8 mouse cellular contexts compared by ENCODE assay signal in genomic region chr13:74807446-74808151, GRCm38 (mm10). TPM values are rescaled to one million over a fixed set of nuclear protein-coding genes. Genes with fewer than 3 reads are reported as not detected.
DNase-seq lines count a peak whose midpoint lies in the region; ATAC-seq and TF ChIP-seq lines count a peak whose summit lies in the region.

No protein-coding gene starts in this region.

- TF ChIP-seq CTCF in C2C12 (IDR thresholded peaks at IDR 0.05; ENCODE audit: control insufficient read depth, insufficient read depth, insufficient read length): no peak

- H3K4me1 ChIP-seq in intestine, embryonic 14.5 days (replicated peaks; ENCODE audit: control insufficient read depth, insufficient read depth, low read length): 0 out of 2 replicates have a peak, but pooled peaks cover 3% of the 10 kb centered on the region
- H3K4me1 ChIP-seq in liver, embryonic 16.5 days (ENCODE audit: control insufficient read depth, low read depth, low read length): peaks cover 8% of the 10 kb centered on the region

- no peaks in the 10 kb centered on the region for H3K36me3 ChIP-seq in C2C12 (ENCODE audit: control insufficient read depth, insufficient read depth)
- H3K36me3 ChIP-seq in intestine, embryonic 14.5 days (ENCODE audit: control insufficient read depth, insufficient read depth, low read length): no peaks in the 10 kb centered on the region
- no peaks in the 10 kb centered on the region for H3K36me3 ChIP-seq in liver, embryonic 16.5 days (ENCODE audit: control insufficient read depth, insufficient read depth)

- intact Hi-C loops in gastrocnemius, postnatal 36 days (cut with DNase I): loop anchor here (5.0 kb wide), 1 partner anchor 170 kb away; the partner anchor contains the start of gene Erap1

- H3K4me2 ChIP-seq in intestine, embryonic 14.5 days (ENCODE audit: low read length): peak overlapping the region; percentile 94
- peak overlapping the region; percentile 91 for H3K4me2 ChIP-seq in liver, embryonic 16.5 days (ENCODE audit: low read depth, low read length)

- peak; percentile 90 for DNase-seq in adipocyte (ENCODE audit: low spot score)
- DNase-seq in embryo, embryonic 11 days: peak; percentile 80
- DNase-seq in gastrocnemius, postnatal 36 days: peak; percentile 70 to 74
- DNase-seq in intestine, embryonic 14.5 days (ENCODE audit: low spot score): peak; percentile 81
- DNase-seq in neural tube, embryonic 10.5 days (ENCODE audit: extremely low spot score, low spot score): peak; percentile 70
- peak; percentile 38 for DNase-seq in testis, postnatal 14 days (ENCODE audit: low spot score)

- WGBS in intestine, embryonic 14.5 days: under 1% methylated on average over 31 of the region's 31 CpGs
- WGBS in liver, embryonic 16.5 days (ENCODE audit: insufficient replicate concordance): under 1% methylated on average over 31 of the region's 31 CpGs

- ATAC-seq in intestine, embryonic 14.5 days (replicated peaks; ENCODE audit: low FRiP score, low TSS enrichment, low read depth): peak; percentile 92
- peak; percentile 99 for ATAC-seq in liver, embryonic 16.5 days (ENCODE audit: low read depth)

- peak overlapping the region; percentile 59; the same call in 1 of the 2 replicates for H3K27ac ChIP-seq in intestine, embryonic 14.5 days (ENCODE audit: low read depth)
- peak overlapping the region; percentile 78 for H3K27ac ChIP-seq in liver, embryonic 16.5 days (ENCODE audit: low read length)

- H3ac ChIP-seq in C2C12 (ENCODE audit: control insufficient read depth, insufficient read length, low read depth): peak overlapping the region; percentile 70

- no peaks in the 10 kb centered on the region for H3K27me3 ChIP-seq in C2C12 (ENCODE audit: control insufficient read depth, insufficient read depth, insufficient read length)
- H3K27me3 ChIP-seq in intestine, embryonic 14.5 days (replicated peaks; ENCODE audit: control insufficient read depth, insufficient read depth, low read length): no peaks in the 10 kb centered on the region
- no peaks in the 10 kb centered on the region for H3K27me3 ChIP-seq in liver, embryonic 16.5 days (ENCODE audit: control insufficient read depth, insufficient read depth, low read depth, low read length)

- H3K4me3 ChIP-seq in C2C12 (ENCODE audit: insufficient read depth, poor library complexity, severe bottlenecking): peak overlapping the region; percentile 55
- peak overlapping the region; percentile 82 for H3K4me3 ChIP-seq in intestine, embryonic 14.5 days (ENCODE audit: low read depth, low read length)
- H3K4me3 ChIP-seq in liver, embryonic 16.5 days (ENCODE audit: low read depth, low read length): peak overlapping the region; percentile 78

- H3K9ac ChIP-seq in intestine, embryonic 14.5 days (ENCODE audit: low read length): peak overlapping the region; percentile 69
- peak overlapping the region; percentile 79 for H3K9ac ChIP-seq in liver, embryonic 16.5 days (ENCODE audit: low read depth, low read length)

- peaks cover 18% of the 10 kb centered on the region for H3K79me3 ChIP-seq in C2C12 (ENCODE audit: low read depth)

- H3K79me2 ChIP-seq in C2C12 (ENCODE audit: control insufficient read depth, insufficient read depth): peaks cover 52% of the 10 kb centered on the region

- no peaks in the 10 kb centered on the region for H3K9me3 ChIP-seq in intestine, embryonic 14.5 days (ENCODE audit: control insufficient read depth, low read length)
- no peaks in the 10 kb centered on the region for H3K9me3 ChIP-seq in liver, embryonic 16.5 days (replicated peaks; ENCODE audit: control insufficient read depth, low read length)

TF ChIP-seq in C2C12, 6 proteins besides CTCF, POLR2A, EP300 and RAD21:
- TF ChIP-seq CEBPB (IDR thresholded peaks at IDR 0.05; ENCODE audit: low read depth) (no peak), FOSL1 (IDR thresholded peaks at IDR 0.05; ENCODE audit: insufficient read depth, low read length, poor library complexity, severe bottlenecking) (no peak), MAX (IDR thresholded peaks at IDR 0.05) (peak; percentile 53)

RNA-seq across cellular contexts. Expression of gene Cast, which starts 1.0 kb away (rescaled TPM):
- 23.7 TPM for polyA plus RNA-seq in C2C12 (2012; fragmentation: generic; extraction: Trizol)
- 10 to 100 TPM; 85.2 to 87.1 TPM for total RNA-seq in gastrocnemius, postnatal 36 days (2021)
- polyA plus RNA-seq in intestine, embryonic 14.5 days (2014; fragmentation: Nextera tagmentation; extraction: Ambion mirVana): 26.5 and 28.4 TPM in 2 replicates
- 38.4 and 40.0 TPM in 2 replicates for polyA plus RNA-seq in liver, embryonic 16.5 days (2015; fragmentation: Nextera tagmentation; extraction: Ambion mirVana)

Comparison
In these comparisons a context has a peak if more than half of its experiments do, and no peak if none do; other contexts are left out.
1. Peak in every context shown above with its lines: DNase-seq, ATAC-seq, H3K4me3 ChIP-seq and H3K27ac ChIP-seq.
2. DNase-seq: peak in every context shown above with its lines; median percentile 90 in adipocyte; 81 in intestine, embryonic 14.5 days; 80 in embryo, embryonic 11 days; 72 in gastrocnemius, postnatal 36 days; 70 in neural tube, embryonic 10.5 days; 38 in testis, postnatal 14 days.